Mouse (Mus musculus): ENCODE measurements around the gene Btbd35f29.
"Not testable (repeated sequence)": the region's sequence is repeated elsewhere in the genome, so short reads cannot be mapped to it uniquely, and the experiment has no call there.

- not testable (repeated sequence) for TF ChIP-seq POLR2A, CTCF (IDR thresholded peaks at IDR 0.05; ENCODE audit: insufficient read depth, low read depth, low read length)
Observed at GRCm38 (mm10) chrX:31145144-31145543, 27.7 kb downstream of the Btbd35f29 start.
